Mouse (Mus musculus) midbrain, embryonic 15.5 days (tissue): Measurements from ENCODE around the gene Btd. TPM values are rescaled to one million over a fixed set of nuclear protein-coding genes. Genes with fewer than 3 reads are reported as not detected.

Experiments used
- ATAC-seq: fragments of 200-750 bp; cut with Nextera tagmentation; replicated peaks from 2 replicates; pipeline ENCODE4 v1.8.0; 2017; ENCODE audit warnings: moderate TSS enrichment
- H3K27ac ChIP-seq: fragments of 300-500 bp; sonication (generic); 2 replicates; pipeline ENCODE4 v1.5.1; 2015; ENCODE audit warnings: mild to moderate bottlenecking, inconsistent platforms
- H3K27me3 ChIP-seq: fragments of 300-500 bp; sonication (generic); replicated peaks from 2 replicates; pipeline ENCODE4 v1.6.1; 2015; ENCODE audit warnings: inconsistent platforms
- H3K36me3 ChIP-seq: fragments of 300-500 bp; sonication (generic); replicated peaks from 2 replicates; pipeline ENCODE4 v1.6.1; 2015; ENCODE audit warnings: inconsistent platforms
- H3K4me1 ChIP-seq: fragments of 300-500 bp; sonication (generic); 2 replicates; pipeline ENCODE4 v1.6.1; 2015; ENCODE audit warnings: inconsistent platforms
- H3K4me2 ChIP-seq: fragments of 300-500 bp; sonication (generic); 2 replicates; pipeline ENCODE4 v1.6.1; 2015; ENCODE audit warnings: inconsistent platforms, mild to moderate bottlenecking, moderate library complexity
- H3K4me3 ChIP-seq: fragments of 300-500 bp; sonication (generic); 2 replicates; pipeline ENCODE4 v1.5.1; 2015; ENCODE audit warnings: mild to moderate bottlenecking, inconsistent platforms
- H3K9ac ChIP-seq: fragments of 300-500 bp; sonication (generic); 2 replicates; pipeline ENCODE4 v1.6.1; 2015; ENCODE audit warnings: mild to moderate bottlenecking, inconsistent platforms
- H3K9me3 ChIP-seq: fragments of 300-500 bp; sonication (generic); 2 replicates; pipeline ENCODE4 v1.6.1; 2016; ENCODE audit warnings: inconsistent platforms
- WGBS: fragments of 180-500 bp; shearing (Covaris S2); methylation state at CpG from one replicate; pipeline ENCODE4 v1.1.7; 2015; ENCODE audit warnings: mixed read lengths; 5-methylcytosine and 5-hydroxymethylcytosine counted together
- polyA plus RNA-seq: library from polyadenylated mRNA; unstranded; fragments of >200 nt; fragmentation: Nextera tagmentation; extraction: Ambion mirVana; gene quantifications from 2 replicates; pipeline ENCODE4 v1.2.1, GENCODE M21; 2015

Gene Btd
- polyA plus RNA-seq, 1 experiment from 2014 or later: 13.8 TPM

- Histone ChIP-seq H3K9me3 (no peaks in the 10 kb centered on the region), H3K4me3 (no peak overlapping the region), H3K27ac (no peak overlapping the region), H3K4me2 (no peak overlapping the region), H3K27me3 (no peaks in the 10 kb centered on the region), H3K36me3 (peaks cover 24% of the 10 kb centered on the region), H3K9ac (no peak overlapping the region), H3K4me1 (no peaks in the 10 kb centered on the region)
- no peak for ATAC-seq
- 92% methylated on average over 4 of the region's 4 CpGs for WGBS
Measured at GRCm38 (mm10) chr14:31697755-31698154, 56.9 kb downstream of the Btd start.

DNA sequence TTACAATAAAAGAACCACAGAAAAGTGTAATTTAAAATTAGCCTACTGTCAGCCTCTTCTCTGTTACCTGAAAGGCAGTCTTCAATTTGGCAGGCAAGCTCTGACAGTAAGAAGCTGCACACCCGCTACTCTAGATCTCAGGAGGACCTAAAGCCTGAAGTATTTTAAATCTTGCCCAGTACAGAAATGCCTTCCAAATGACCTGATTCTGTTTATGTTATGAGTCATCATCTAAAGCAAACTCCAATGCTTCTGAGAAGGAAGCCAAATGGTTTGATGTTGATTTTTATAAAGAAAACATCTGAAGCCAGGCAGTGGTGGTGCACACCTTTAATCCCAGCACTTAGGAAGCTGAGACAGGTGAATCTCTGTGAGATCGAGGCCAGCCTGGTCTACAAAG is 59.5 kb downstream of the Btd start:
- Histone ChIP-seq H3K9me3 (no peaks in the 10 kb centered on the region), H3K4me3 (no peak overlapping the region), H3K9ac (no peak overlapping the region), H3K36me3 (peaks cover 36% of the 10 kb centered on the region), H3K27me3 (no peaks in the 10 kb centered on the region), H3K4me1 (no peaks in the 10 kb centered on the region), H3K27ac (no peak overlapping the region), H3K4me2 (no peak overlapping the region)
- WGBS: 90% methylated on average over 2 of the region's 2 CpGs
- no peak for ATAC-seq

GRCm38 (mm10) chr14:31709343-31709742 is 68.5 kb downstream of the Btd start:
- no peak overlapping the region for H3K4me2 ChIP-seq
- H3K27ac ChIP-seq: no peak overlapping the region
- no peak for ATAC-seq
- no peak overlapping the region for H3K4me3 ChIP-seq
- H3K9ac ChIP-seq: no peak overlapping the region
- peaks cover 22% of the 10 kb centered on the region for H3K36me3 ChIP-seq
- no peaks in the 10 kb centered on the region for H3K4me1 ChIP-seq
- no peaks in the 10 kb centered on the region for H3K27me3 ChIP-seq
- no peaks in the 10 kb centered on the region for H3K9me3 ChIP-seq
- WGBS: 90% methylated on average over 1 of the region's 1 CpGs

DNA sequence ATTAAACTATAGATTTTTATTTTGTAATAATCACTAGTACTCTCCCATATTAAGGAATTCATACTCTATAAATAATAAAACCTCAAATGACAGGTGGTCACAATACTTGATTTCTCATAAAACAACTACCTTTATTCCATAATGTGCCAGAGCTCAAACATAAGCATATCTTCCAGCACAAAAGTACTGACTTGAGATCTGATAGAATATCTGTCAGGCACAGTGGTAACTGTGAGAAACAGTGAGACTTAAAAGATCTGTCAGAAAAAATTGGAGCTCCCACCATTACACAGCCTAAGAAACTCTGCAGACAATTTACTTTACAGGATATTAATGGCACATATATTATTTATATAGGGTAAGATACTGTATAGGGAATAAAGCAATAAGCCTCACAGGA is 74.8 kb downstream of the Btd start:
- no peak for ATAC-seq
- H3K36me3 ChIP-seq: peaks cover 28% of the 10 kb centered on the region; the same call in 1 of the 2 replicates

DNA sequence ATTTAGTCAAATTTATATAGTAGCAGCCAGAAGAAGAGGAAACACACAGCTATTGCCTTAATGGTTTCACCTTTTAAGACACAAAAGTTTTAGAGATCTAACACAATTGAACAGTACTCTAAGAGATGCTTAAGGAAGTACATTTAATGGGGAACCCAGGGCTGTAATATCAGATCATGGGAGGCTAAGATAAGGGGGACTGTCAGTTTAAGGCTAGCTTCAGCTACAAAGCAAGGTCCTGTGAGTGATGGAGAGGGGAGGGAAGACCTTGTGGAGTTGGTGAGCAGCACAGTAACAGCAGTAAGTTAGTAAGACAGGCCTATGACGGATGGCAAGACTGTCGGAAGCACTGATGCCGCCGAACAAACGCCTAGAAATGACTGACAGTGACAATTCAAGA is 76.5 kb downstream of the Btd start:
- no peak for ATAC-seq
- H3K36me3 ChIP-seq: peaks cover 35% of the 10 kb centered on the region; the same call in 1 of the 2 replicates

More for the DNA sequence above, 74.8 kb downstream of the Btd start:
- H3K4me1 ChIP-seq: no peaks in the 10 kb centered on the region
- H3K27me3 ChIP-seq: no peaks in the 10 kb centered on the region
- H3K4me3 ChIP-seq: no peak overlapping the region
- no peak overlapping the region for H3K9ac ChIP-seq
- no peak overlapping the region for H3K4me2 ChIP-seq
- H3K9me3 ChIP-seq: no peaks in the 10 kb centered on the region
- no peak overlapping the region for H3K27ac ChIP-seq

More for the DNA sequence above, 76.5 kb downstream of the Btd start:
- H3K4me1 ChIP-seq: no peaks in the 10 kb centered on the region
- H3K9ac ChIP-seq: no peak overlapping the region
- WGBS: 96% methylated on average over 5 of the region's 5 CpGs
- H3K27ac ChIP-seq: no peak overlapping the region
- no peak overlapping the region for H3K4me3 ChIP-seq
- H3K27me3 ChIP-seq: no peaks in the 10 kb centered on the region
- H3K4me2 ChIP-seq: no peak overlapping the region
- no peaks in the 10 kb centered on the region for H3K9me3 ChIP-seq

Other genes starting within 250 kb of the Btd start
- 151 and 161 TPM in 2 replicates for gene Sh3bp5, start 204.9 kb upstream of the Btd start, polyA plus RNA-seq
- 8.4 and 10.1 TPM in 2 replicates for gene Eaf1, start 146.6 kb upstream of the Btd start, polyA plus RNA-seq
- 42.5 and 48.7 TPM in 2 replicates for gene Mettl6, start 146.0 kb upstream of the Btd start, polyA plus RNA-seq
- gene Colq, start 49.7 kb upstream of the Btd start, polyA plus RNA-seq: not detected in 2 replicates
- gene Gm49387, start 150 bp upstream of the Btd start, polyA plus RNA-seq: 0.63 and 1.2 TPM in 2 replicates
- 6.2 and 8.4 TPM in 2 replicates for gene Hacl1, start 258 bp downstream of the Btd start, polyA plus RNA-seq
- gene Ankrd28, start 189.6 kb downstream of the Btd start, polyA plus RNA-seq: 9.5 and 10.3 TPM in 2 replicates